Mouse (Mus musculus) limb, embryonic 11.5 days (tissue): ENCODE measurements around the gene Car15. TPM values are rescaled to one million over a fixed set of nuclear protein-coding genes. Genes with fewer than 3 reads are reported as not detected.

Experiments
- ATAC-seq: fragments of 200-750 bp; cut with Nextera tagmentation; 2 replicates; pipeline ENCODE4 v1.8.0; 2017; ENCODE audit warnings: low read depth; ENCODE audit not compliant: insufficient number of reproducible peaks, low FRiP score, low TSS enrichment
- DNase-seq: peaks from one replicate; pipeline ENCODE4 v3.0.0-alpha.2; 2015; ENCODE audit warnings: low spot score
- H3K27ac ChIP-seq: fragments of 300-500 bp; sonication (generic); replicated peaks from 2 replicates; pipeline ENCODE4 v1.5.1; 2014; ENCODE audit warnings: low read depth, mild to moderate bottlenecking, low read length
- H3K27me3 ChIP-seq: fragments of 300-500 bp; sonication (generic); 2 replicates; pipeline ENCODE4 v1.6.1; 2014; ENCODE audit warnings: mild to moderate bottlenecking, low read length, mixed read lengths; ENCODE audit not compliant: control insufficient read depth, insufficient read depth
- H3K36me3 ChIP-seq: fragments of 300-500 bp; sonication (generic); 2 replicates; pipeline ENCODE4 v1.6.1; 2014; ENCODE audit warnings: mild to moderate bottlenecking, low read length, moderate library complexity, mixed read lengths; ENCODE audit not compliant: control insufficient read depth, insufficient read depth
- H3K4me1 ChIP-seq: fragments of 300-500 bp; sonication (generic); 2 replicates; pipeline ENCODE4 v1.6.1; 2014; ENCODE audit warnings: low read length, mixed read lengths; ENCODE audit not compliant: control insufficient read depth, insufficient read depth
- H3K4me2 ChIP-seq: fragments of 300-500 bp; sonication (generic); 2 replicates; pipeline ENCODE4 v1.6.1; 2014; ENCODE audit warnings: low read depth, mild to moderate bottlenecking, moderate library complexity; ENCODE audit not compliant: severe bottlenecking
- H3K4me3 ChIP-seq: fragments of 300-500 bp; sonication (generic); 2 replicates; pipeline ENCODE4 v1.5.1; 2014; ENCODE audit warnings: low read depth, low read length
- H3K9ac ChIP-seq: fragments of 300-500 bp; sonication (generic); 2 replicates; pipeline ENCODE4 v1.6.1; 2014; ENCODE audit warnings: mild to moderate bottlenecking, low read length
- H3K9me3 ChIP-seq: fragments of 300-500 bp; sonication (generic); 2 replicates; pipeline ENCODE4 v1.6.1; 2016; ENCODE audit warnings: low read length; ENCODE audit not compliant: control insufficient read depth
- WGBS: fragments of 180-500 bp; shearing (Covaris S2); extraction: QIAGEN DNeasy Blood & Tissue Kit; methylation state at CpG from one replicate; pipeline ENCODE4 v1.1.7; 2014; 5-methylcytosine and 5-hydroxymethylcytosine counted together
- polyA plus RNA-seq: library from polyadenylated mRNA; unstranded; fragments of >200 nt; fragmentation: Nextera tagmentation; extraction: Ambion mirVana; gene quantifications from 2 replicates; pipeline ENCODE4 v1.2.1, GENCODE M21; 2014

The Car15 gene
- polyA plus RNA-seq, 1 experiment from 2014 or later, result 3.0 TPM

- ATAC-seq (no peak), DNase-seq (peak; percentile 65)
- peak overlapping the region; percentile 50 for H3K4me2 ChIP-seq
- WGBS, result 3% methylated on average over 80 of the region's 83 CpGs
- peaks cover 28% of the 10 kb centered on the region for H3K27me3 ChIP-seq
- peaks cover 9% of the 10 kb centered on the region for H3K36me3 ChIP-seq
- H3K4me1 ChIP-seq, result peaks cover 79% of the 10 kb centered on the region
- H3K4me3 ChIP-seq, result peak overlapping the region; percentile 23
- H3K27ac ChIP-seq, result no peak overlapping the region
- peak overlapping the region; percentile 49; the same call in 1 of the 2 replicates for H3K9ac ChIP-seq
- no peaks in the 10 kb centered on the region for H3K9me3 ChIP-seq
These were observed 35.1 kb downstream of the Car15 start for GRCm38 (mm10) chr16:17802839-17803674.

GRCm38 (mm10) chr16:17802456-17802838, 35.7 kb downstream of the Car15 start:
- Histone ChIP-seq H3K27ac (no peak overlapping the region), H3K4me1 (peaks cover 73% of the 10 kb centered on the region), H3K27me3 (peaks cover 28% of the 10 kb centered on the region), H3K4me2 (peak overlapping the region; percentile 50), H3K9ac (peak overlapping the region; percentile 49; the same call in 1 of the 2 replicates), H3K9me3 (no peaks in the 10 kb centered on the region), H3K4me3 (peak overlapping the region; percentile 23), H3K36me3 (peaks cover 9% of the 10 kb centered on the region)
- DNase-seq (no peak), ATAC-seq (no peak)
- whole genome bisulfite sequencing, result 6% methylated on average over 18 of the region's 18 CpGs

- Histone ChIP-seq H3K9ac (no peak overlapping the region), H3K4me1 (peaks cover 68% of the 10 kb centered on the region), H3K36me3 (peaks cover 6% of the 10 kb centered on the region), H3K4me3 (no peak overlapping the region), H3K4me2 (peak overlapping the region; percentile 50; the same call in 1 of the 2 replicates), H3K27ac (no peak overlapping the region), H3K9me3 (no peaks in the 10 kb centered on the region), H3K27me3 (peaks cover 28% of the 10 kb centered on the region)
- DNase-seq (peak; percentile 35), ATAC-seq (no peak)
- WGBS, result 7% methylated on average over 7 of the region's 7 CpGs
These were observed 36.2 kb downstream of the Car15 start for GRCm38 (mm10) chr16:17801777-17802455.

- Histone ChIP-seq H3K27me3 (peaks cover 23% of the 10 kb centered on the region), H3K9ac (no peak overlapping the region), H3K4me1 (peaks cover 49% of the 10 kb centered on the region), H3K4me2 (peak overlapping the region; percentile 82; the same call in 1 of the 2 replicates), H3K9me3 (no peaks in the 10 kb centered on the region), H3K36me3 (peaks cover 6% of the 10 kb centered on the region), H3K4me3 (peak overlapping the region; percentile 81; the same call in 1 of the 2 replicates), H3K27ac (no peak overlapping the region)
- DNase-seq (no peak), ATAC-seq (no peak)
These were observed 38.6 kb downstream of the Car15 start for GRCm38 (mm10) chr16:17799584-17799983.

DNA sequence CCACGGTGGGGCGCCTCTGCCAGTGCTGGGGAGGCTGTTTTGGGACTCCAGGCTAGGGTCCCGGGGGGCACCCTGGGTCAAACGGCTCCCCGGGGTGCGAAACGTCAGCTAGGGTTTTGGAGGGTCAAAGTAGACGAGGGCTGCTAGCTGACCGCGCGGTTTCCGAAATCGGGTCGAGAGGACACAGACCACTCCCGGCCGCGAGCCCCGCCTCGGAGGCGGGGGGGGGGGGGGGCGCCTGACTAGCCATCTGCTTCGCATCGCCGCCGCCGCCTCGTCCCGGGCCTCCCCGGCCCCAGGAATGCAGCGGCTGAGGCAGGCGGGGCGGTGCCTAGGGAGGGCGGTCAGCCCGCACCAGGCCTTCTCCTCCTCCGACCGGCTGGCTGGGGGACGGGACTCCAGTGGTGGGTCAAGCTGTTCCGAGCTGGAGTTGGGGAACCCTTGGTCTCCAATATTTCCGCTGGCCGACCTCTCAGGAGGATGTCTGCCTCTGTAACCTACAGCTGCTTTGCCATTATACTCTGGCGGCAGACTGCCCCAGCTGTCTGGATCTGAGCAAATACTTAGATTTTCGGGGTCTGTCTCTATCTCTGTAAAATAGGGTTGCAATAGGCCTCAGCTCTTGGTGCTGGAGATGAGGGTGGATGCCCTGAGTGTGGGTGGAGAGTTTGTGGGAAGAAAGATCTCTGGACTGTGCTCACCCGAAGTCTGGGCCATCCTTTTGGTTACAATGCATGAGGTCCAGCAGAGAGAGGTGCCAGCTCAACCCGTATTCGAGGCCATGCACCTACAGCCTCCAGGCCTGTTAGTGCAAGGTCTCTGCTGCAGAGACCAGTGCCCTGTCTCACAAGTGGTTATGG, 39.6 kb downstream of the Car15 start:
- Histone ChIP-seq H3K36me3 (peaks cover 2% of the 10 kb centered on the region), H3K4me2 (peak overlapping the region; percentile 82), H3K4me3 (peak overlapping the region; percentile 81), H3K27me3 (peaks cover 21% of the 10 kb centered on the region), H3K4me1 (peaks cover 39% of the 10 kb centered on the region), H3K9me3 (no peaks in the 10 kb centered on the region), H3K9ac (peak overlapping the region; percentile 94), H3K27ac (peak overlapping the region; percentile 92)
- peak; percentile 52 for ATAC-seq
- DNase-seq, result peak; percentile 84
- WGBS, result 2% methylated on average over 35 of the region's 45 CpGs

DNA sequence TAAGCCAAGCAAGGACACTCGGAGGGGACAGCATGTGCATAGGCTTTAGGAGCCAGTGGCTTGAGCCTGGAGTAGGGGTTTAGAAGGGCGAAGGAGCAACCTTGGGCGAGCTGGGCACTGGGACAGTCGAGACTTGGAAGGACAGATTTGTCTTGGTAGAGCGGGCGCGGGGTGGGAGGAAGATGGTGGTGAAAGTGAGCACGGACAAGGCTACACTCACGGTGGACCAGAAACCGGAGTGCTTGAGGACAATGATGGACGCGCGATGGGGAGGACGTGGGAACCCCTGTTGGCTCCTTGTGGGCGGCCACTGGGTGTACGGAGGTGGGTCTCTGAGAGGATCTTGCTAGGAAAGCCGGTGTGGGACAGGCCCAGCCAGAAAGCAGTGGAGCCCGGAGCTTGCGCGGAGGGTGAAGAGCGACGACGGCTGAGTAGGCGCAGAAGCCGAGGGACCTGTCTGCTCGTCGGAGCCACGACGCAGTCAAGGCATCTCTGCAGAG, 40.3 kb downstream of the Car15 start:
- H3K4me3 ChIP-seq, result peak overlapping the region; percentile 81
- DNase-seq (peak; percentile 73), ATAC-seq (peak; percentile 21; the same call in 1 of the 2 replicates)
- H3K9me3 ChIP-seq, result no peaks in the 10 kb centered on the region
- peak overlapping the region; percentile 94 for H3K9ac ChIP-seq
- WGBS, result 3% methylated on average over 29 of the region's 29 CpGs
- H3K4me1 ChIP-seq, result peaks cover 32% of the 10 kb centered on the region
- H3K4me2 ChIP-seq, result peak overlapping the region; percentile 82
- H3K27ac ChIP-seq, result peak overlapping the region; percentile 92
- peaks cover 15% of the 10 kb centered on the region for H3K27me3 ChIP-seq
- H3K36me3 ChIP-seq, result peaks cover under 1% of the 10 kb centered on the region; the same call in 1 of the 2 replicates

DNA sequence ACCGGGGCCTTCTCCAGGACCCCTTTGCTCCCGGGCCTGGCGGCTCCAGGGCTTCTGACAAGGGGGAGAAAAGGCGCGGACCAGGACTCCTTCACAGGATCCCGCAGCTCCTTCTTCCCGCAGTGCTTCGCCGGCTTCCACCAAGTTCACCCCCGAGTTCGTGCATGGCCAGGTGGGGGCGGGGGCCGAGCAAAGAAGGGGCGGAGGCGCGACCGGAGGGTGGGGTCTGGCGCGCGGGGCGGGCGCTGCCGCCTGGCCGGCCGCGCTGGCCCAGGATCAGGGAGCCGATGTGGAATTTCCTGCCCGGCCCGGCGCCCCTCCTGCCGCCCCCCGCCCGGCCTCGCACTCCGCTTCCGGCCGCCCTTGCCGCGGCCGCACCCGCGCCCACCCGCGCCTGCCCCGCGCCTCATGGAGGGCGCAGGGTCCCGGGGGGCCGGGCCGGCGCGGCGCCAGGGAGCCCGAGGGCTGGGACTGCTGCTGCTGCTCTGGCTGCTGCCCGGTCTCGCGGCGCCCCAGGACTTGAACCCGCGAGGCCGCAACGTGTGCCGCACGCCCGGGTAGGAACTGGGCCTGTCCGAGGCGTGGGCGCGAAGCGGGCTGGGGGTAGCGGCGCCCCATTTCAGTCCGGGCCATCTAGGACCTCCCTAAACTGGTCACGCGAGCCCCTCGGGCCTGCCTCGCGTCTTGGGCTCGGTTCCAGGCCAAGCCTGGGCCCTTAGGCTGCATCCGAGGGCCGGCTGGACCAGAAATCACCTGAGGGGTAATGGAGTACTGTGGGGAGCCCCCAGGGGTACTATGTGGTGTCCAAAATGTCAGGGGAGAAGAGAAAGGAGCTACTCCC, 41.0 kb downstream of the Car15 start, which contains the start of gene Scarf2:
Scarf2 (plus strand) TSS at position 312 of the 841 bp plus-strand sequence.
- peaks cover 25% of the 10 kb centered on the region for H3K4me1 ChIP-seq
- no peaks in the 10 kb centered on the region for H3K9me3 ChIP-seq
- H3K36me3 ChIP-seq, result peaks cover 3% of the 10 kb centered on the region; the same call in 1 of the 2 replicates
- H3K27ac ChIP-seq, result peak within 1 kb of the TSS; percentile 92
- under 1% methylated on average over 71 of the region's 81 CpGs for WGBS
- H3K4me3 ChIP-seq, result peak within 1 kb of the TSS; percentile 81
- peak; percentile 86 for DNase-seq
- H3K27me3 ChIP-seq, result peaks cover 9% of the 10 kb centered on the region; the same call in 1 of the 2 replicates
- peak within 1 kb of the TSS; percentile 82 for H3K4me2 ChIP-seq
- ATAC-seq, result peak; percentile 69
- peak within 1 kb of the TSS; percentile 94 for H3K9ac ChIP-seq
